31 mouse cellular contexts compared by ENCODE assay signal in the genomic region with DNA sequence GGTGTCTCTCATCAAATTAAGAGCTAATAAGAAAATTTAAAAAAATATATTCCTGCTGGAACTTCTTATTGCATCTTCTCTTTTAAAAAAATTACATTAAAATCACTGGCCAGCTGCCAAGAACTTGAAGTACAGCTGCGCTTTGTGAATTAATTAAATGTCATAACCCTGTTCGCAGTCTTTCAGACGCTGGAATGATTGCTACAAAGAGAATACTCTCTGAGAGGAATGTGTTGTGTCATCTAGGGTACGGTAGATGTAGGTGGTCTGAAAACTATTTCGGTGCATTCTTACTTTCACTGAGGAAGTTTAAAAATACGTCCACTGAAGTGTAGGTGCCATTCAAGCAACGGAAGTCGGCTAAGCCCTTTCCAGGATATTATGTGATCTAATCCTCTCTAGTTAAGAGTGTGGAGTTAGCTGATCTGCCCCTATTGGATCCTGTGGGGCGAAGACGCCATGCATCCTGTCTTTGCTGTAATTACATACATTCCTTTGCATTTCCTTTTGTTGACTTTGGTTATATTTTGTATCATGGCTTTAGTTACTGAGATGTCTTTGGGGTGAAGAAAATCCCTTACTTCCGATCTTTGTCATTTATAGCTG. TPM values are rescaled to one million over a fixed set of nuclear protein-coding genes. Genes with fewer than 3 reads are reported as not detected.
DNase-seq lines count a peak whose midpoint lies in the region; ATAC-seq and TF ChIP-seq lines count a peak whose summit lies in the region.
"Had no signal": no experiment of that assay in that cellular context is flagged by ENCODE, and none has a peak within 500 bp of the region (broad histone marks: within the 10 kb centered on the region; RNA-seq: fewer than 3 reads in every experiment).

No protein-coding gene starts in this region.

- H3K4me3 ChIP-seq in forebrain, postnatal 0 days (ENCODE audit: low read depth, low read length), result no peak overlapping the region
- H3K4me3 ChIP-seq in forebrain, embryonic 16.5 days (replicated peaks; ENCODE audit: low read length), result no peak overlapping the region
- H3K4me3 ChIP-seq in midbrain, postnatal 0 days (ENCODE audit: low read depth, low read length), result no peak overlapping the region
- H3K4me3 ChIP-seq in midbrain, embryonic 10.5 days, result no peak overlapping the region
- H3K4me3 ChIP-seq in embryonic facial prominence, embryonic 15.5 days (replicated peaks), result no peak overlapping the region
- H3K4me3 ChIP-seq: heart, embryonic 12.5 days; hindbrain, embryonic 15.5 days; kidney, embryonic 15.5 days; left cerebral cortex, adult 2 months had no signal

- ATAC-seq in forebrain, postnatal 0 days, result peak; percentile 40; the same call in 1 of the 2 replicates
- no peak for ATAC-seq in forebrain, embryonic 16.5 days
- ATAC-seq in midbrain, postnatal 0 days (ENCODE audit: low FRiP score), result no peak
- ATAC-seq in embryonic facial prominence, embryonic 15.5 days (ENCODE audit: insufficient number of reproducible peaks, low FRiP score, low TSS enrichment, low read depth), result no peak
- ATAC-seq: CD4-positive, CD25-positive, alpha-beta regulatory T cell, adult 4 months; intestine, embryonic 16.5 days had no signal

- no peak overlapping the region for H3K27ac ChIP-seq in forebrain, postnatal 0 days (ENCODE audit: low read depth, low read length)
- H3K27ac ChIP-seq in forebrain, embryonic 16.5 days (ENCODE audit: low read length), result no peak overlapping the region
- no peak overlapping the region for H3K27ac ChIP-seq in midbrain, postnatal 0 days (ENCODE audit: low read depth, low read length)
- no peak overlapping the region for H3K27ac ChIP-seq in midbrain, embryonic 10.5 days (replicated peaks)
- peak overlapping the region; percentile 3; the same call in 1 of the 2 replicates for H3K27ac ChIP-seq in embryonic facial prominence, embryonic 15.5 days (replicated peaks)
- H3K27ac ChIP-seq: hindbrain, embryonic 15.5 days; kidney, embryonic 15.5 days; left cerebral cortex, adult 2 months had no signal

- H3K27me3 ChIP-seq in forebrain, postnatal 0 days (ENCODE audit: insufficient read depth, low read length), result no peaks in the 10 kb centered on the region
- H3K27me3 ChIP-seq in forebrain, embryonic 16.5 days (replicated peaks; ENCODE audit: control insufficient read depth, insufficient read depth, low read length), result no peaks in the 10 kb centered on the region
- no peaks in the 10 kb centered on the region for H3K27me3 ChIP-seq in midbrain, postnatal 0 days (ENCODE audit: insufficient read depth, low read length)
- no peaks in the 10 kb centered on the region for H3K27me3 ChIP-seq in midbrain, embryonic 10.5 days (ENCODE audit: low read depth, poor library complexity, severe bottlenecking)
- no peaks in the 10 kb centered on the region for H3K27me3 ChIP-seq in embryonic facial prominence, embryonic 15.5 days
- H3K27me3 ChIP-seq: heart, embryonic 12.5 days; hindbrain, embryonic 15.5 days; kidney, embryonic 15.5 days had no signal

- no peak overlapping the region for H3K4me2 ChIP-seq in forebrain, postnatal 0 days (ENCODE audit: low read depth)
- H3K4me2 ChIP-seq in forebrain, embryonic 16.5 days (ENCODE audit: low read length), result no peak overlapping the region
- H3K4me2 ChIP-seq in midbrain, postnatal 0 days (ENCODE audit: low read depth, low read length, poor library complexity, severe bottlenecking), result no peak overlapping the region
- H3K4me2 ChIP-seq in embryonic facial prominence, embryonic 15.5 days (replicated peaks), result no peak overlapping the region
- H3K4me2 ChIP-seq: heart, embryonic 12.5 days; hindbrain, embryonic 15.5 days; kidney, embryonic 15.5 days had no signal

- 58% methylated on average over 11 of the region's 11 CpGs for WGBS in forebrain, postnatal 0 days
- 64% methylated on average over 11 of the region's 11 CpGs for WGBS in forebrain, embryonic 16.5 days
- WGBS in midbrain, postnatal 0 days, result 59% methylated on average over 11 of the region's 11 CpGs
- 82% methylated on average over 11 of the region's 11 CpGs for WGBS in midbrain, embryonic 10.5 days
- 37% methylated on average over 11 of the region's 11 CpGs for WGBS in embryonic facial prominence, embryonic 15.5 days

- H3K9ac ChIP-seq in forebrain, postnatal 0 days, result no peak overlapping the region
- H3K9ac ChIP-seq in forebrain, embryonic 16.5 days (replicated peaks; ENCODE audit: low read depth, low read length), result no peak overlapping the region
- no peak overlapping the region for H3K9ac ChIP-seq in midbrain, postnatal 0 days (replicated peaks; ENCODE audit: low read length, poor library complexity, severe bottlenecking)
- no peak overlapping the region for H3K9ac ChIP-seq in embryonic facial prominence, embryonic 15.5 days
- H3K9ac ChIP-seq: heart, embryonic 12.5 days; hindbrain, embryonic 15.5 days; kidney, embryonic 15.5 days had no signal

- TF ChIP-seq CTCF in forebrain, postnatal 0 days (IDR thresholded peaks at IDR 0.05; ENCODE audit: low read depth), result no peak
- TF ChIP-seq CTCF in midbrain, postnatal 0 days (IDR thresholded peaks at IDR 0.05), result no peak

- DNase-seq in forebrain, postnatal 0 days, result peak; percentile 17
- DNase-seq in kidney, postnatal 10 days, result peak; percentile 19
- no peak for DNase-seq in kidney, adult 9 months
- peak; percentile 24 for DNase-seq in midbrain, postnatal 0 days (ENCODE audit: low spot score)
- DNase-seq in midbrain, embryonic 10.5 days (ENCODE audit: low spot score), result no peak
- no peak for DNase-seq in layer of hippocampus, adult 8-10 months (ENCODE audit: low spot score in 2 of 2)
- DNase-seq: adrenal gland, postnatal 36 days; cerebellum, adult 11-12 months; cerebellum, postnatal 14 days; gastrocnemius, postnatal 10 days; heart, postnatal 14 days; lung, postnatal 4 days had no signal

- no peaks in the 10 kb centered on the region for H3K4me1 ChIP-seq in forebrain, postnatal 0 days (ENCODE audit: insufficient read depth)
- no peaks in the 10 kb centered on the region for H3K4me1 ChIP-seq in forebrain, embryonic 16.5 days (replicated peaks; ENCODE audit: control insufficient read depth, insufficient read depth, low read length)
- H3K4me1 ChIP-seq in midbrain, postnatal 0 days (ENCODE audit: insufficient read depth, low read length), result no peaks in the 10 kb centered on the region
- no peaks in the 10 kb centered on the region for H3K4me1 ChIP-seq in midbrain, embryonic 10.5 days
- no peaks in the 10 kb centered on the region for H3K4me1 ChIP-seq in embryonic facial prominence, embryonic 15.5 days
- H3K4me1 ChIP-seq: heart, embryonic 12.5 days; hindbrain, embryonic 15.5 days had no signal

- H3K36me3 ChIP-seq in forebrain, postnatal 0 days (ENCODE audit: insufficient read depth), result no peaks in the 10 kb centered on the region
- no peaks in the 10 kb centered on the region for H3K36me3 ChIP-seq in forebrain, embryonic 16.5 days (ENCODE audit: control insufficient read depth, insufficient read depth)
- H3K36me3 ChIP-seq in midbrain, postnatal 0 days (ENCODE audit: insufficient read depth, low read length), result no peaks in the 10 kb centered on the region
- H3K36me3 ChIP-seq in midbrain, embryonic 10.5 days, result no peaks in the 10 kb centered on the region
- no peaks in the 10 kb centered on the region for H3K36me3 ChIP-seq in embryonic facial prominence, embryonic 15.5 days
- H3K36me3 ChIP-seq: heart, embryonic 12.5 days; hindbrain, embryonic 15.5 days; kidney, embryonic 15.5 days had no signal

- H3K9me3 ChIP-seq in forebrain, postnatal 0 days (ENCODE audit: low read length), result no peaks in the 10 kb centered on the region
- no peaks in the 10 kb centered on the region for H3K9me3 ChIP-seq in forebrain, embryonic 16.5 days (ENCODE audit: control insufficient read depth, low read length)
- H3K9me3 ChIP-seq in midbrain, postnatal 0 days (ENCODE audit: low read length), result no peaks in the 10 kb centered on the region
- no peaks in the 10 kb centered on the region for H3K9me3 ChIP-seq in midbrain, embryonic 10.5 days (replicated peaks)
- no peaks in the 10 kb centered on the region for H3K9me3 ChIP-seq in embryonic facial prominence, embryonic 15.5 days (replicated peaks)
- H3K9me3 ChIP-seq: heart, embryonic 12.5 days; hindbrain, embryonic 15.5 days; kidney, embryonic 15.5 days had no signal

RNA-seq across cellular contexts. Expression of a gene that starts 9.0 kb away (rescaled TPM):
- total RNA-seq in forebrain, postnatal 0 days (2014; rRNA removed), result not detected in 2 replicates
- polyA plus RNA-seq in forebrain, postnatal 0 days (2015; fragmentation: Nextera tagmentation; extraction: Ambion mirVana), result not detected in 2 replicates
- polyA plus RNA-seq in forebrain, embryonic 16.5 days (2015; fragmentation: Nextera tagmentation; extraction: Ambion mirVana), result not detected in 2 replicates
- total RNA-seq in midbrain, postnatal 0 days (2014; rRNA removed), result not detected in 2 replicates
- polyA plus RNA-seq in midbrain, postnatal 0 days (2015; fragmentation: Nextera tagmentation; extraction: Ambion mirVana), result not detected in 2 replicates
- not detected in 2 replicates for polyA plus RNA-seq in midbrain, embryonic 10.5 days (2016; fragmentation: Nextera tagmentation; extraction: Ambion mirVana)
- polyA plus RNA-seq in embryonic facial prominence, embryonic 15.5 days (2015; fragmentation: Nextera tagmentation; extraction: Ambion mirVana), result 0.18 TPM in 1 of 2 replicates, not detected in the other
- total RNA-seq in layer of hippocampus, adult 8-10 months (2022), result not detected
- total RNA-seq: adrenal gland, adult 18-20 months; adrenal gland, postnatal 36 days; gastrocnemius, postnatal 10 days; granulocyte monocyte progenitor cell, adult 5-6 weeks; heart, postnatal 14 days; layer of hippocampus, postnatal 10 days; left cerebral cortex, adult 2 months; left cerebral cortex, postnatal 36 days; liver, adult 2 months; megakaryocyte-erythroid progenitor cell, adult 5-6 weeks; neutrophil, adult 5-6 weeks had no signal
- polyA plus RNA-seq: CD4-positive, CD25-positive, alpha-beta regulatory T cell, adult 4 months; forebrain, embryonic 11.5 days; heart, embryonic 12.5 days; hindbrain, embryonic 15.5 days; intestine, embryonic 16.5 days; kidney, embryonic 15.5 days; large intestine, adult 2 months; liver, adult 2 months; liver, embryonic 16.5 days; thymus, postnatal 0 days had no signal

RNA-seq across cellular contexts. Expression of a gene that starts 51.7 kb away (rescaled TPM):
- 6.9 and 8.3 TPM in 2 replicates for total RNA-seq in forebrain, postnatal 0 days (2014; rRNA removed)
- polyA plus RNA-seq in forebrain, postnatal 0 days (2015; fragmentation: Nextera tagmentation; extraction: Ambion mirVana), result 12.6 and 16.7 TPM in 2 replicates
- 8.0 and 9.6 TPM in 2 replicates for polyA plus RNA-seq in forebrain, embryonic 16.5 days (2015; fragmentation: Nextera tagmentation; extraction: Ambion mirVana)
- total RNA-seq in midbrain, postnatal 0 days (2014; rRNA removed), result 4.7 and 10.4 TPM in 2 replicates
- polyA plus RNA-seq in midbrain, postnatal 0 days (2015; fragmentation: Nextera tagmentation; extraction: Ambion mirVana), result 6.0 and 6.7 TPM in 2 replicates
- polyA plus RNA-seq in midbrain, embryonic 10.5 days (2016; fragmentation: Nextera tagmentation; extraction: Ambion mirVana), result 11.6 and 14.3 TPM in 2 replicates
- polyA plus RNA-seq in embryonic facial prominence, embryonic 15.5 days (2015; fragmentation: Nextera tagmentation; extraction: Ambion mirVana), result 220 and 230 TPM in 2 replicates
- total RNA-seq in layer of hippocampus, adult 8-10 months (2022), result 1 to 10 TPM; 1.4 to 5.2 (median 3.7) TPM
- total RNA-seq: granulocyte monocyte progenitor cell, adult 5-6 weeks; liver, adult 2 months; megakaryocyte-erythroid progenitor cell, adult 5-6 weeks; neutrophil, adult 5-6 weeks had no signal
- polyA plus RNA-seq: liver, adult 2 months had no signal

Comparison
In these comparisons a context has a peak if more than half of its experiments do, and no peak if none do; other contexts are left out.
1. DNase-seq: peak in forebrain, postnatal 0 days (single experiment), kidney, postnatal 10 days (single experiment) and midbrain, postnatal 0 days (single experiment); none in kidney, adult 9 months (single experiment), midbrain, embryonic 10.5 days (single experiment) and layer of hippocampus, adult 8-10 months (0 of 2).
2. RNA of a gene that starts 51.7 kb away (polyA plus RNA-seq): 220 to 230 TPM in embryonic facial prominence, embryonic 15.5 days; 12.6 to 16.7 TPM in forebrain, postnatal 0 days, 11.6 to 14.3 TPM in midbrain, embryonic 10.5 days, 8.0 to 9.6 TPM in forebrain, embryonic 16.5 days and 6.0 to 6.7 TPM in midbrain, postnatal 0 days; every median in the first group is over 10 times any median in the second.